Mouse (Mus musculus) E14TG2a.4 (cell line): Measurements from ENCODE around the gene Hrg.

Source experiments
- H3K27me3 ChIP-seq: 2 replicates; pipeline ENCODE4 v1.6.1; 2014; ENCODE audit warnings: low read length, control low read depth; ENCODE audit not compliant: insufficient read depth
- H3K36me3 ChIP-seq: 2 replicates; pipeline ENCODE4 v1.6.1; 2014; ENCODE audit warnings: low read length, control low read depth; ENCODE audit not compliant: insufficient read depth
- H3K4me1 ChIP-seq: replicated peaks from 2 replicates; pipeline ENCODE4 v1.6.1; 2014; ENCODE audit warnings: low read depth, low read length, control low read depth
- H3K4me3 ChIP-seq: replicated peaks from 2 replicates; pipeline ENCODE4 v1.5.1; 2014; ENCODE audit warnings: mild to moderate bottlenecking, low read length
- H3K9me3 ChIP-seq: 2 replicates; pipeline ENCODE4 v1.6.1; 2014; ENCODE audit warnings: low read length, control low read depth
- CTCF ChIP-seq: conservative IDR thresholded peaks from 2 replicates; pipeline ENCODE4 v1.5.1; 2014; ENCODE audit warnings: low read length
- NANOG ChIP-seq: IDR thresholded peaks from 2 replicates; pipeline ENCODE4 v1.6.1; 2014; ENCODE audit warnings: borderline replicate concordance, low read length, mixed read lengths
- POU5F1 ChIP-seq: IDR thresholded peaks from 2 replicates; pipeline ENCODE4 v1.6.1; 2014; ENCODE audit warnings: low read length, borderline replicate concordance

The Hrg gene

DNA sequence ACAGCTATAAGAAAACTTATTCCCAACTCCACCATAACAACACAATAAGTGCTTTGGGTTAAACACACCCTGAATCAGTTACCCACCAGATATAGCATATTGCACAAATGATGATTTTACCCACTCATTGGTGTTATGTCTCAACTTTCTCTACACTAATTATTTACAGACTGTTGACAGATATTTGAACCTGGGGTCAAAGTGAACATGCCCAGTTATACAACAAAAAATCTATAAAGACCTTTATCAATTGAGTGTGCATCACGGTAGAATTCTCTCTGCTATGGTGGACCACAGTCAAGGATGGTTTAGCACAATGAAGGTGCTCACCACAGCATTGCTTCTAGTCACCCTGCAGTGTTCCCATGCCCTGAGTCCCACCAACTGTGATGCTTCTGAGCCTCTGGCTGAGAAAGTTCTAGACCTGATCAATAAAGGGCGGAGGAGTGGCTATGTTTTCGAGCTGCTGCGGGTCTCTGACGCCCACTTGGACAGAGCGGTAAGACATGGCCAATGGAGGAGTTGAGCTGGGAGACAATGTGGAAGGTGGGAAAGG is at the start of gene Hrg:
Hrg (plus strand) TSS at position 233 of the 556 bp plus-strand sequence.
- Histone ChIP-seq H3K27me3 (no peaks in the 10 kb centered on the region), H3K4me3 (no peak within 1 kb of the TSS), H3K36me3 (no peaks in the 10 kb centered on the region), H3K9me3 (no peaks in the 10 kb centered on the region), H3K4me1 (peaks cover 25% of the 10 kb centered on the region)
- no peak for TF ChIP-seq NANOG
- no peak for TF ChIP-seq CTCF
- no peak for TF ChIP-seq POU5F1

DNA sequence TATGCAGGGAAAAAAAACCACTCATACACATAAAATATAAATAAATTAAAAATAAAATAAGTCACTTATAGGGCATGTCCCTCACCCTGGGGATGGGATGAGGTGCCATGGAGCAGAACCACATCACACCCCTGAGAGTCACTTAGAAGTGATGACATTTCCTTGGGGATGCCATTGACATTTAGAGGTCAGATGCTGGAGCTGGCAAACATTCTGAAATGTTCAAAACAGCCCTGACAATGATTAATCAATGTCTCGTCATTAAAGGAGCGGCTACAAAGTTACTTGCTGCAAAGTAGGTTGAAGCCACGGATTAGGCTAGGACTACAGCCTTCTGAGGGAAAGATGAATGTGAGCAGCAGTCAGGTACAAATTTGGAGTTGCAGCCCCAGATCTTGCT is 49.5 kb upstream of the Hrg start:
- no peaks in the 10 kb centered on the region for H3K36me3 ChIP-seq
- H3K4me3 ChIP-seq: no peak overlapping the region
- peaks cover 7% of the 10 kb centered on the region for H3K4me1 ChIP-seq
- H3K27me3 ChIP-seq: peaks cover 20% of the 10 kb centered on the region
- TF ChIP-seq POU5F1 (no peak), CTCF (no peak), NANOG (no peak)
- H3K9me3 ChIP-seq: no peaks in the 10 kb centered on the region

DNA sequence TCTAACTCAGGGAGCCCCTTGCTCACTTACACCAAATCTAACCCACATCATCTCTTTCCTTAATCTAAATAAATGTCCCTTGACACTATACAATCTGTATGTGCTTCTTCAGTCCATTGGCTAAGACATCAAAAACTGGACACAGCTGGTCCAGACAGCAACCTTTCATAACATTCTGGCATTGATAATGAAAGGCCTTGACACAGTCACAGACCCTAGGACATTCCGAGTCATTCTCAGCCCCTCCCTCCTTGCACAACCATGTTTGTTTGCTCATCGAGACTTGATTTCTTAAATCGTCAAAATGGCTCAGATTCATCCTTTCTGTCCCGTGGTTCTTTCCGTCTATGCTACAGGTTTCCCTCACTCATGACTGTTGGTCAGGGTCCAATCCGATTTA is 41.6 kb upstream of the Hrg start:
- TF ChIP-seq CTCF: no peak
- TF ChIP-seq NANOG: no peak
- TF ChIP-seq POU5F1: no peak
- Histone ChIP-seq H3K36me3 (no peaks in the 10 kb centered on the region), H3K4me3 (no peak overlapping the region), H3K27me3 (0 out of 2 replicates have a peak, but pooled peaks cover 5% of the 10 kb centered on the region), H3K4me1 (peaks cover 7% of the 10 kb centered on the region), H3K9me3 (no peaks in the 10 kb centered on the region)

DNA sequence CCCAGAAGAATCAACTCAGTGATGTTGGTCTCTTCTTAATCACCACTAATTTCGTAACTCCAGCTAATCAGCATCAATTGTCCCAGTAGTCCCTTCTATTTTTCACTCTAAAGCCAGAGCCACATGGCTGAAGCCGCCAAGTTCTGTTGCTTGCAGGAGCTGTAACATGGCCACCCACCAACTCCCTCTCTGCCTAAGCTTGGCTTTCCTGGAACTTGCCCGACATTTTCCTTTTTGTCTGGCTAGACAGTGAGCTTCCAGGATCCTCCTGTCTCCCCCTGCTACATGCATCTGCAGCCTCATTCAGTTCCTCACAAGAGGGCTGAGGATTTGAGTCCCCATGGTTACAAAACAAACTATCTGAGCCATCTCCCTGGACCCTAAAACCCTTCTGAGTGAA is 38.9 kb upstream of the Hrg start:
- no peaks in the 10 kb centered on the region for H3K4me1 ChIP-seq
- H3K27me3 ChIP-seq: 0 out of 2 replicates have a peak, but pooled peaks cover 5% of the 10 kb centered on the region
- TF ChIP-seq NANOG (no peak), CTCF (no peak), POU5F1 (no peak)
- no peaks in the 10 kb centered on the region for H3K36me3 ChIP-seq
- no peaks in the 10 kb centered on the region for H3K9me3 ChIP-seq
- H3K4me3 ChIP-seq: no peak overlapping the region

DNA sequence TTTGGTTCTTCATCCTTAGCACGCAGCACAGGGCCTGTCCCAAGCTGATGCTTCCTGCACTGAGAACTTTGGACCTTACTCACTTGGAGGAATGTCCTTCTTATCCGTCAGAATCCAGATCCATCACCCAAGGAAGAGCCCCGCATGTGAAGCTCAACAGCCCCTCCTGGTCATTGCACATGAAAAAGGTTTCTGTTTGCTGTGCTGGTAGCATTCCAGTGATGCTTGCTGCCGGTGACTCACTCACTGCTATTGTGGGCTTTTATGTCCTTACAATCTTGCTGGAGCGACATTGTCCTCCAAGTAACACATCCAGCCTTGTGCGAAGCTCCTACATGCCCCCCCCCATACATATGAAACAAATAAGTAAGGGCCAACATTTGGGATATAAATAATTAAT is 38.0 kb upstream of the Hrg start:
- Histone ChIP-seq H3K4me3 (no peak overlapping the region), H3K27me3 (0 out of 2 replicates have a peak, but pooled peaks cover 5% of the 10 kb centered on the region), H3K4me1 (peaks cover 6% of the 10 kb centered on the region), H3K9me3 (no peaks in the 10 kb centered on the region), H3K36me3 (no peaks in the 10 kb centered on the region)
- no peak for TF ChIP-seq CTCF
- TF ChIP-seq POU5F1: no peak
- no peak for TF ChIP-seq NANOG

DNA sequence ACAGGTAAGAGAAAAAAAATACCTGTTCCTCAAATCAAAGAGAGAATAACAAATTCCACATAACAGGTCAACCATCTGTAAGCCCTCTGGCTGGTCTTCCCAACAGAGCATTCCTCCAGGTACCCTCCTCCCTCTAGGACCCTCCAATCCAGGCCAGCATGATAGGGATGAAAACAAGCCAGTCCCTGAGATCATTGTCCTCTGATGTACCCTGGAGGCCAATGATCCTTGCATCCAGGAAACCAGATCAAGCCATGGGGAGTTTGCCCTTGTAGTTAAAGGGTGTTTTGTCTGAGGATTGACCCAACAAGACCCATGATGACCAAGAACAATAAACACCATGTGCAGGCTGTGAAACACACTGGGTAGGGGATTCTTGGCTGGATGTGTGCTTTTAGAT is 36.6 kb upstream of the Hrg start:
- Histone ChIP-seq H3K27me3 (0 out of 2 replicates have a peak, but pooled peaks cover 5% of the 10 kb centered on the region), H3K9me3 (no peaks in the 10 kb centered on the region), H3K36me3 (no peaks in the 10 kb centered on the region), H3K4me1 (peaks cover 20% of the 10 kb centered on the region), H3K4me3 (no peak overlapping the region)
- TF ChIP-seq CTCF (no peak), POU5F1 (no peak)

DNA sequence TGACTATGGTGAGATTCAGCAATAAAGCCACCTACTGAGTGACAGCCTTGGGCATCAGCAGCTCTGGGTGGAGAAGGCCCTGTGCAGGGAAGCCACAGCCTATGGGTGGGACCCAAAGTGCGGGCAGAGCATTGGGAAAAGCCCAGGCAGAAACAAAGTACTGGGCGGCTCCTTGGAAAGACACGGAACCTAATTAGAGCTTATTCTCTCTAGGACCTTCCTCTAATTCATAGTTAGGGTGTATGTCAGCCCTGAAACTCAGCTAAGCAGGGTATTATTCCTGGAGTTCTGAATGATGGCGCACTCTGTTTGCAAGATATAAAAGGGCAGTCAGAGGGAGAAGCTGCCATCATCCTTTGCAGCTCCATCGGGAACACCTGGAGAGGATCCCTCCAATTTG is 32.8 kb upstream of the Hrg start, which contains the start of gene Fetub:
Fetub (plus strand) TSS at position 301 of the 400 bp plus-strand sequence.
- H3K36me3 ChIP-seq: no peaks in the 10 kb centered on the region
- peak within 1 kb of the TSS; percentile 39 for H3K4me3 ChIP-seq
- no peaks in the 10 kb centered on the region for H3K9me3 ChIP-seq
- TF ChIP-seq CTCF (no peak), POU5F1 (no peak), NANOG (no peak)
- H3K27me3 ChIP-seq: no peaks in the 10 kb centered on the region
- H3K4me1 ChIP-seq: peaks cover 34% of the 10 kb centered on the region

DNA sequence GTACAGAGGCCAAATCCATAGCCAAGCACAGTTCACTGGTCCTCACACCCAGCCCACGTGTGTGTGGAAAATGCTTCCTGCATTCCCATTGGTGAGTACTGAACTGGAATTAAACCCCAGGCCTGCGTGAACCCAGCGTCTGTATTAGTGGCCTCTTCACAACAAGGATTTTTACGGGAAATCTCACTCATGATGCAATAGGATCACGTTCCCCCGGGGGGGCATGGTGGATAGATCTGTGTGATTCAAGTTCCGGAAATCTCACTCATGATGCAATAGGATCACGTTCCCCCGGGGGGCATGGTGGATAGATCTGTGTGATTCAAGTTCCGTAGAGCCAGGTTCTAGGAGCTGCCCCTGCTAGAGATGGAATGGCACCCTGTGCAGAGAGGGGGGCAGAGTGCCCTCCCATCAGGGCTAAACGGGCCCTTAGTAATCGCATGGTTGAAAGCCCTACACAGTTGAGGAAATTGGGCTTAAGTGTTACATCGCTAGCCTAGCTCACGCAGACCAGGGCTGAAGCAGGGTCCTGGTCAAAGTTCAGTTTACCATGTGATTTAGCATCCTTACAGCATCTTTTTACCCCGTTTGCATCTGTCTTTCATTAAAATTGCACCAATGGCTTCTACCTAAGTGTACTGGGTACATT is 32.1 kb upstream of the Hrg start:
- Histone ChIP-seq H3K27me3 (no peaks in the 10 kb centered on the region), H3K9me3 (no peaks in the 10 kb centered on the region), H3K36me3 (no peaks in the 10 kb centered on the region), H3K4me1 (peaks cover 34% of the 10 kb centered on the region), H3K4me3 (peak overlapping the region; percentile 39; the same call in 1 of the 2 replicates)
- TF ChIP-seq CTCF (no peak), NANOG (no peak)
